Mouse (Mus musculus): ENCODE measurements around the gene Tmeff2. TPM values are rescaled to one million over a fixed set of nuclear protein-coding genes. Genes with fewer than 3 reads are reported as not detected.

The Tmeff2 gene
- polyA plus RNA-seq (2017; shearing (Covaris generic)): not detected

GRCm38 (mm10) chr1:50900386-50900785, at the start of gene Tmeff2:
Gene Tmeff2, plus strand, starts transcription at chr1:50900647.

